Mouse (Mus musculus): ENCODE measurements around the gene Mettl26.

- TF ChIP-seq POLR2A (IDR thresholded peaks at IDR 0.05; ENCODE audit: control insufficient read depth, extremely low read depth, insufficient read depth, low read length, poor library complexity) (no peak), CTCF (IDR thresholded peaks at IDR 0.05; ENCODE audit: borderline replicate concordance, control insufficient read depth, extremely low read depth, insufficient read depth, low read length, poor library complexity) (no peak)
Observed at GRCm38 (mm10) chr17:25837533-25837932, 37.3 kb upstream of the Mettl26 start.
